Mouse (Mus musculus): ENCODE data around the gene Cdh6.

Cdh6 gene

GRCm38 (mm10) chr15:13057302-13057701 lies 116.2 kb downstream of the Cdh6 start:
- DNase-seq: no peak

- no peak for DNase-seq
Measured at GRCm38 (mm10) chr15:13047910-13048309, 125.6 kb downstream of the Cdh6 start.

GRCm38 (mm10) chr15:13034436-13034835 lies 139.0 kb downstream of the Cdh6 start:
- DNase-seq: no peak

- DNase-seq: no peak
Measured at GRCm38 (mm10) chr15:13030641-13031040, 142.8 kb downstream of the Cdh6 start.

- DNase-seq: no peak
Measured at GRCm38 (mm10) chr15:13027513-13027912, 146.0 kb downstream of the Cdh6 start.

GRCm38 (mm10) chr15:13016756-13017357 lies 156.6 kb downstream of the Cdh6 start:
- no peak for DNase-seq

GRCm38 (mm10) chr15:13008803-13009202 lies 164.7 kb downstream of the Cdh6 start:
- DNase-seq: no peak

GRCm38 (mm10) chr15:13005934-13006333 lies 167.5 kb downstream of the Cdh6 start:
- DNase-seq: no peak

- no peak for DNase-seq
Measured at GRCm38 (mm10) chr15:13001549-13001948, 171.9 kb downstream of the Cdh6 start.

GRCm38 (mm10) chr15:12994563-12995359 lies 178.7 kb downstream of the Cdh6 start:
- DNase-seq: no peak

Measured in lung, postnatal 10 days (tissue).